Mouse (Mus musculus) small intestine, adult 2 months (tissue): ENCODE measurements around the gene Fzr1.

Experiments used
- CTCF ChIP-seq: fragments of 200-500 bp; IDR thresholded peaks from 2 replicates; pipeline ENCODE4 v1.5.1; 2012; ENCODE audit warnings: low read depth, mild to moderate bottlenecking, control low read depth, inconsistent platforms, low read length, moderate library complexity, mixed read lengths; ENCODE audit not compliant: insufficient replicate concordance, insufficient read length; ENCODE audit errors: extremely low read depth
- POLR2A ChIP-seq: fragments of 200-500 bp; IDR thresholded peaks from 2 replicates; pipeline ENCODE4 v1.6.1; 2012; ENCODE audit warnings: low read depth, mild to moderate bottlenecking, control low read depth, inconsistent platforms, low read length, moderate library complexity

GRCm38 (mm10) chr10:81354738-81355477, 23.4 kb downstream of the Fzr1 start:
- TF ChIP-seq CTCF (no peak), POLR2A (no peak)
